Mouse (Mus musculus) frontal cortex, postnatal 25 days (tissue): ENCODE data around the gene Supt4a.

Experiments used
- DNase-seq, 2 experiments: peaks; one replicate each; pipeline ENCODE4 v3.0.0; 2022; ENCODE audit warnings: low spot score in 2 of 2

Supt4a gene

DNA sequence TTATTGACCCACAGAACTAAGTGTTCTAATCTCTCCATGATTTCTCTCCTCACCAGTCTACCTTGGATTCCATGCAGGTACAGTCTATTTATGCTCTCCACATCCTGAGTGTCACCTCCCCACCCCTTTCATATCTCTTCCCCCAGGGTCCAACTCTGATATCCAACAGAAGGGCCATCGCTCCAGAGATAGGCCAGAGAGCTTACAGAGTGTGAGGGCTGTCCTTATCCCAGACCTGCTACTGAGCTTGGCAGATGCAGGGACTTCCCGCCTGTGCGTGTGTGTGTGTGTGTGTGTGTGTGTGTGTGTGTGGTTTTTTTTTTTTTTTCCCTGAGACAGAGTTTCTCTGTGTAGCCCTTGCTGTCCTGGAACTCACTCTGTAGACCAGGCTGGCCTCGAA lies 31.4 kb downstream of the Supt4a start:
- no peak for DNase-seq

DNA sequence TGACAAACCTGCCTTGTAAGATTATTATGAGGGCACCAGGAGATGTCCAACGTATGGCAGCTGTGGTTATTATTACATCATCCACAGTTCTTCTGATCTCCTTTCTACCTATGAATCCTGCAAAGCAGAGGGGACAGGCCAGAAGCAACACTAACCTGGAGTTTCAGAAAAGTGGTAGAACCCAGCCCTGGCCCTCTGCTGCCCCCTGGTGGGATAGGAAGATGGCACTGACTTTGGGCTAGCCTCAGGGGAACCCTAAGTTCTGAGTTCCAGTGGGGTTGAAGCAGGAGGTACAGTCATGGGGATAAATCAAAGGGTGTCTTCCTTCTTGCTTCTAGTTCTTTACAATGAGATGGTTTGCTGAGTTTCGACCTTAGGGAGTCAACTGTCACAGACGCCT lies 33.6 kb downstream of the Supt4a start:
- peak in 1 of 2 experiments; percentile 69 for DNase-seq

DNA sequence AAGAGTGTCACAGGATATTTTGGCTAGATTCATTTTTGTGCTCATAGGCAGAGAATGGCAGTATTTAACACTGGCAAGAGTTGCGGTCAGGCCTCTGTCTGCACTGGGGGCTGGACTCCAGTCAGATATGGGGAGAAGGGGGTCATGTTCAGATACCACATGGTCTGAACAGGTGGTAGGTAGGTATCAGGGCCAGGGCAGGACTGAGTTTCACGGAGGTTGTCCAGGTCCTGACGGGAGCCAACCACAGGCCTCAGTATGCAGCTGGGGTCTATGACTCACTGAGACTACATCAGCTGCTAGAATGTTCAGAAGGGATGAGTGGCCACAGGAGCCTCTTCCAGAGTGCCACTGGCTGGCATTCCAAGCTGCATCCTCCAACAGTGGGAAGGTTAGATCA lies 35.0 kb downstream of the Supt4a start:
- DNase-seq = no peak

DNA sequence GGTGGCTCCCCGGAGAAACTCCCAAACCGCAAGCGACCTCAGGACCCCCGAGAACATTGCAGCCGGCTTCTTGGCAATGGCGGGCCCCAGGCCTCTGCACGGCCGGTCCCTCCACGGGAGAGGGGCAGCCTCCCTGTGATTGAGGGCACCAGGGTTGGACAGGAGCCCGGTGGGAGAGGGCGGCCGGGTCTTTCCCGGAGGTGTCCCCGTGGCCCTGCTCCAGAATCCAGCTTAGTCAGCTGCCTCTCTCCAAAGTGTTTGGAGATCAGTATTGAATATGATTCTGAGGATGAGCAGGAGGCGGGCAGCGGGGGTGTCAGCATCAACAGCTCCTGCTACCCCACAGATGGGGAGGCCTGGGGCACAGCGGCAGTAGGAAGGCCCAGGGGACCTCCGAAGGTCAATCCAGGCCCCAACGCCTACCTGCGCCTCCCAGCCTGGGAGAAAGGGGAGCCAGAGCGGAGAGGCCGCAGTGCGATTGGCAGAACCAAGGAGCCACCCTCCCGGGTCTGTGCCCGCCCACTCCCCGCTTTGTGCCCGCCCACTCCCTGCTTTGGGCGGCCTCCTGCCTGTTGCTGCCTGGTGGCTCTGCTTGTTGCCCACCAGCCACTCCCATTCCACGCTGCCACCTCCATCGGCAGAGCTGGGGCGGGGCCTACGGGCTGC lies 40.9 kb downstream of the Supt4a start:
- peak in 1 of 2 experiments; percentile 41 for DNase-seq

DNA sequence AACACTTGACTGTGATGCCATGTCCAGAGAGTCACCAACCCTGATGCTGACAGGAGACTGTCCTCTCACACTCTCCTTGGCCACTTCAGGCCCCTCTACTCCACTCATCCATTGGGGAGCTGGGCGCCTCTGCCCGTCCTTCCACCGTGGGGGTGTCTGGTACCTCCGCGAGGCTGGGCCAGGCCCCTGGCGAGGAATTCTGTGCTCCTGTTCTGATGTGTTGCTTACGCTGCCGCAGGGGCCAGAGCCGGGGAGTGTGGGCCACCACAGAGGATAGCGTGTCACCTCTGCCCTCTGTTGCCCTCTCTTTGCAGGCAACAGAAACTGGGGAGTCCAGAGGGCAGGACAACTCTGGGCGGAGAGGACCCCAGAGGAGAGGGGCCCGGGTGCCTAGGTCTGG lies 41.6 kb downstream of the Supt4a start:
- DNase-seq = no peak

DNA sequence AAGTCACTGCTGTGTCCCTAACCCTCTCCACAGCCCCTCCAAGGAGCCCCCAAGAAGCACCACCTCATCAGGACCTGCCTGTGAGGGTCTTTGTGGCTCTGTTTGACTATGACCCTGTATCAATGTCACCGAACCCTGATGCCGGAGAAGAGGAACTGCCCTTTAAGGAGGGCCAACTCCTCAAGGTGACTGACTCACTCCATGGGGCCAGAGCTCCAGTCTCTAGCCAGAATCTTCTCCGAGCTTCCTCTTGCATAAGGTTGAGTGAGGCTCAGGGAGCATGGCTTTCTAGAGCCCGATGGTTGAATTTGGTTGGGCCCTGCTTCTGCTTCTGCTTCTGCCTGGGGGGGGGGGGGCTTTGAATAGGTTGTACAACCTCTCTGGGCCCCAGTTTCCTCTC lies 42.0 kb downstream of the Supt4a start:
- peak in 1 of 2 experiments; percentile 4 for DNase-seq

DNA sequence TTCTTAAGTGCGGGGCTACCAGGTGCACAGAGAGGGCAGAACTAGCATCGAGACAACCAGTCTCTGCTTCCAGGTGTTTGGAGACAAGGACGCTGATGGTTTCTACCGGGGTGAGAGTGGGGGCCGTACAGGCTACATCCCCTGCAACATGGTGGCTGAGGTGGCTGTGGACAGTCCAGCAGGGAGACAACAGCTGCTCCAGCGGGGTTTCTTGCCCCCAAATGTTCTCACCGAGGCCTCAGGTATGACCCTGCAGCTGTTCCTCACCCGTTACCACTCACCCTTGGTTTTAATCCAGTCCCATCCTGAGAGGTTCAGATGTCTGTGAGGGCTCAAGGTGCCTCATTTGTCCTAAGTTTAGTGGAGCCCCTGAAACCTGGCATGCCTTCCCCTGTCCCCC lies 42.8 kb downstream of the Supt4a start:
- DNase-seq = no peak

DNA sequence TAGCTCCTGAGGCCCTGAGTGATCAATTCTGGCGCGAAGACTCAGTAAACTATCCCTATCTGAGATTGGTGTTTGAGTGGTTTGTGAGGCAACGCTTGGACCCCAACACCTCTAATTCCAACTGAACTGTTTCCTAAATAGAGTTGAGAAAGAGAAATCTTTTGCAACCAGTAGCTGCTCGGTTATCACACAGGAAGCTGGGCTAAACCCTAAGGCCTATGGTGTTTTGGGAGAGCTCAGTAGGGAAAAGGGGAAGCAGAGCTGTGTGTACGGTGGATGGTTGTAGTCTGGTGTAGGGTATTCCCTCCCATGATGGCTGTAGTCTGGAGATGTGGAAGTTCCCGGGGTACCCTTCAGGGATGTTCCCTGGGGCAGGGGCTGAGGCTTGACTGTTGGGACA lies 52.7 kb downstream of the Supt4a start:
- no peak for DNase-seq
